Mouse (Mus musculus) ES-CJ7 (cell line): ENCODE data around the gene Wasf1.
A peak's percentile ranks its signal among the peaks of the same experiment; 100 is the strongest.

ENCODE experiments used
- DNase-seq: peaks from one replicate; pipeline ENCODE4 v3.0.0; 2011; ENCODE audit warnings: low read depth, low spot score

Gene Wasf1

DNA sequence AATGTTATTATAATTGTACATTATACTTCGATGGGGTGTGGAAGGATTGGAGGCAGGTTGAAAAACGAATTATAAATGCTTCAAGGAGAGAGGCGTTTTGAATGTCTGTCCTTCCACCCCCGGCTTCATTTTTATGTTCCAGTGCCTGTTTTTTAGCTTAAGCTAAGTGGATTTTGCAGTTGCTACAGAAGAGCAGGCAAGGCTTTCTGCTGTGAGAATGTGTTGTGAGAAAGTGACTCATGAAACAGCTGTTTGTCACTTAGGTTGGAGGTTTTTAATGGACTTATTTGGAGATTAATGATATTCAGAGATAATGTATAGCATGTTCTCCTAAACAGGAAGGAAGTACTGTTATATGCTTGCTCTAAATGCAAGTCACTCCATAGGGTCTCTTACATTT, 5.9 kb downstream of the Wasf1 start:
- no peak for DNase-seq

DNA sequence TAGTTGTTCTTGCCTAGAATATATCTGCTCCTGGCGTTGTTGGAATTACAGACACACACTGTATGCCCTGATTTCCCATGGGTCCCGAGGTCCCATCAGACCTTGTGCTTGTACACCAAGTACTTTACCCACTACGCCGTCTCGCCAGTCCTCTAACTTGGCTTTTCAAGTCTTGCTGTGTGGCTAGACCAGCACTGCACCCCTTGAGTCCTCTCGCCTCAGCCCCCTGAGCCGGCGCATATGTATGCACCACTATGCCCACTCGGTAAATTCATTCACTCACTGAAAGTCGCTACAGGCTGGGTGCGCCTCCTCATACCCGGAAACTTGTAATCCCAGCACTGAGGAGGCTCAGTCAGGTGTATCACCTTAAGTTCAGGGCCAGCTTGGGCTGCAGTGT, 12.5 kb downstream of the Wasf1 start:
- no peak for DNase-seq

DNA sequence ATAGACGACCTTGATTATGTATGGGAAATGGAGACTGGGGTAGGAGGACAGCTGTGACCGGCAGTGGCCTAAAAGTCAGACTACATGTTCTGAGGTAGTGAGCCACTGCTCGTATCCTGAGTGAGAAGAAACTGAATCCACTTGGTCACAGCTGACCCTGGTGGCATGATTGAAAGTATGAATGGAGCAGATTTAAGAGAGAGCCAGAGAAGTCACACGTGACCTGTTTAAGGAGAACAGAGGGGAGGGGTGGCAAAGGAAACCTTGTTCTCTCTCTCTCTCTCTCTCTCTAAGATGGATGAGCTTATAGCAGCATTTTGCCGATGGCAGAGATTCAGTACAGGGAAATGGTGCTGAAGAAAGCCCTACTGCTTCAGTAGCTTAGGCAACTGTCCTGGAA, 13.4 kb downstream of the Wasf1 start:
- no peak for DNase-seq

DNA sequence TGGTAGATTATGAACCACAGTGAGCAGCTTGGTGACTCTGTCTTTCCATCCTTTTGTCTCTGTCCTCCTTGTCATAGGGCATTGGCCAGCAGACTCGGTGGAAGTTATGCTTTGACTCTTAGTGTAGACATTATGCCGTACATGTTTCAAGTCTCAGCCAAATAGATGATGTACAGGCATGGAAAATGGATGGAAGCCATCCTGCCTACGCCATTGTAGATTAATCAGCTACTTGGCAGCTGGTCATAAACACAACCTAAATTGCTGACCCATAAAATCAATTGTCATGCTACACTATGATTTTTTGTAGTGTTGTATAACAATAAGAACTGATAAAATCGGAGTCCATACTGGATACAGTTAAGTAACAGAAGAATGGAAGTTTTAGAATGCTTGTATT, 18.5 kb downstream of the Wasf1 start:
- no peak for DNase-seq

DNA sequence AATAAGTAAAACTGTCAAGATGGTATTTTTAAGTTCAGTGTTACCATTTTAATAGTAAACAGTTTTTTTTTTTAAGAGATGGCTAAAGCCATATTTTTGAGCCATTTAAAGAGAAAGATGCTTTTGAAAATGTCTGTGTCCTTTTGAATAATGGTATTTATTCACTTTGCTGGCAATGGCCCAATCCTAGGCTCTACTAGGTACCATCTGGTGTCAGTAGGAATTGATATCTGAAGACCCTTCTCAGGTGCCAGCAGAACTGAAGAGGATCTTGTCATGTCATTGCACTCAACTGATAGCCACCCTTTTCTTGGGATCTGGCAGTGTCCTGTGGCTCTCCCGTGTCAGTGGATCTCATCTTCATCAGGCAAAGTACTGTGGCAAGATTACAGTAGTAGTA, 22.9 kb downstream of the Wasf1 start:
- DNase-seq, result no peak

DNA sequence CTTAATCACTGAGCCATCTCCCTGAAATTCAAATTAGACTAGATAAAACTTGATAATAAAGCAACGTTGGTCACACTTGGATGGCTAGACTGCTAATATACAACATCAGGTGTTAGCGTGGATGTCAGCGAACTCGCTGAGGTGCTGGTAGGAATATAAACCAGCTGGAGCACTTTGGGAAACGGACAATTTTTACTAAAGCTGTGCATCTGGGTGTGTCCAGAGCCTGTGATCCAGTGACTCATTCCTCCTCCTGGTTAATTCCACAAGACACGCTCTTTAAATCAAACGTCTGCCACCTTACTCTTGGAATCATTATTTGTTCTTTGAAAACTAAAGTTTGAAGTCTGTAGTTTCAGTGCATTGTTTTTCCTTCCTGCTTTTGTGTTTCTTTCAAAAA, 23.5 kb downstream of the Wasf1 start:
- DNase-seq, result no peak

DNA sequence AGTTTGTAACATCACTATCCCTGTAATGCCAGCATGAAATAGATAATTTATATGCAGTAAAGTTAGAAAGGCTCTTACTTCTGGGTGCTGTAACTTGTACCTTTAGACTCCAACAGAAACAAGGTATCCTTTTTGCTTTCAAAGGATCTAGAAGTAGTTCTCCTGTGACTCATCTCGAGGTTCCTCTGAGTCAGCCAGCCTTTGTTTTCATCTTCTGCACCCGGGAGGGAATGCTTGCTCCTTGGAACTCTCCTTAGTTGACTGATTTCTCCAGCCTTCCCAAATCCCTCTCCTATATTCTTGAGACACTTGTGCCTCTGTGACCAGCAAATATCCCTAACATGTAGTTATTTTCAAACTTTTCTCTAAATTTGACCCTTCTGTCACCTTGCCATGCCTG, 25.3 kb downstream of the Wasf1 start:
- DNase-seq, result no peak

DNA sequence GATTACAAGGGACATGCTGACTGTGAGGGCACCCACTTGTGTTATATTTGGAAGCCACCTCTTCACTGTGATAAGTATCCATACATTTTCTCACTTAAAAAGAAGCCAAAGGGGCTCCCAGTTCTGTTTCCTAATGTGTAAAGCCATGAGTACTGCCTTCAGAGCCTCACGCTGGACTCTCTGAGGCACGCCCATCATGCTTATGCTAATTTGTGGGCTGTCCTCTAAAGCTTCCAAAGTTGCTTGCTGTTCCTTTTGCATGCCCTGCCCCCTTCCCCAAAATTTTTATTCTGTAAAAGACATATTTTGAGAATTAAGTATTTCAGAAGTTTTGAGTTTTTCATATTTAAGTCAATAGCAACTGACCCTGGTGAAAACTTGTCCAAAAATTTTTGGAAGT, 27.5 kb downstream of the Wasf1 start:
- DNase-seq, result peak; percentile 41

DNA sequence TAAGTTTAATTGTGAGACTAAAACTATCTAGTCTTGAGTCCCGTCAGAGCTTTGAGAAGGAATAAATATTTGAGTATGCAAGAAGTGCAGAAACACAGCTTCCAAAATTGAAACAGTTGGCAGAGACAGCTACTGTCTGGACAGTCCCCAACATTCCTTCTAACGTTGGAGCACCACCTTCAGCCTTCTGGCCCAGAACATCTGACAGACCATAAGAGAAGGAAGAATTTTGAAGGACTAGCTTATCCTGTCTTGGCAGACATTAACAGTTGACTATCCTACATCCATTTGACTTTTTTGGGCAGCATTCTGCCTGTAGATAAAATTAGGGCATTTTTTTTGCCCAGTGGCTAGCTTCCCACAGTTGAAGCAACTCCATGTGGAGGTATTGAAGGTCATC, 32.0 kb downstream of the Wasf1 start:
- DNase-seq, result no peak

DNA sequence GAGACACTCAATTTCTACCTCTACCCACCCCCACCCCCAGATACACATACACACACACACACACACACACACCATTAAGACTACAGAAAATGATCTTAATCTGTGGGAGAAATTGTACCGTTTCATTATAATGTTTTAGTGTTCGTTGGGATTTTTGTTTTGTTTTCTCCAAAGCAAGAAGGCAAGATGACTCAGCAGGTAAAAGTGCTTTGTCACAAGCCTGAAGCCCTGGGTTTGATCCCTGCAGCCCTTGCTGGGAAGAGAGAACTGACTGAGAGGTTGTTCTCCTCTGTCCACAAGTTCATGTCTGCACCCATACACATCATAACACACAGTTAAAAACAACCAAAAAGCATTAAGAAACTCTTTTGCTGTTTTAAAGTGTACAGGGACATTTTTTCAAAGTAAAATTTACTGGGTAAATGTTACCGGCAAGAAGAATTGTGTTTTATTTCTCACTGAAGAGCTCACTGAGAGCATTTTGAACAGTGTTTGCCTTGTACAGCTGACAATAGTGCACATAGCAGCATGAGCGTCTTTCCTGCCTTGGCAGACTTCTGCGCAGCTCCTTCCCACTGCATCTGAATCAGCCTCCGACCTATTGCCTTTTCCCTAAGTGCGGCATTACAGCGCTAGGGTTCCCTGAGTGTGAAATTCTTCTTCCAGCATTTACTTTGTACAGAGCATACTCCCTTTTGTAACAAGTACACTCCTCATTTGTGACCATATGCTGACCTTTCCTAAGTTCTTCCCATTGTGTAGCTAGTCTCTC, 35.6 kb downstream of the Wasf1 start:
- DNase-seq, result no peak

DNA sequence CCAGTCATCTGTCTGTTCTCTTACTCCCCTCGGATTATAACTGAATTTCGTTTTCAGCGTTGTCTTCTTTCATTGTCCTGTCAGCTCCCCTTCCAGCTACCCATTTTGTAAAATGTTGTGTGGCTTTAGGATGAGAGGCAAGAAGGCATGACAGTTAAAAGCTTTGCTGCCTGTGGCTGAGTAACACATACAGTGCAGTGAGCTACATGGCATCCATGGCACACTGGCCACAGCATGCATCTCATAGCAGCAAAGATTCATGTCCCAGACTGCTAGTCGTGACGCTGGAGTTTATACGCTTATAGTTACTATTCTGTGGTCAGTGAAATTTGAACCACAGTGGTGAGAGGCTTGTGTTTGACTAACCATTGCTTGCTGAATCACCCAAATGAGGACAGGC, 36.2 kb downstream of the Wasf1 start:
- no peak for DNase-seq

DNA sequence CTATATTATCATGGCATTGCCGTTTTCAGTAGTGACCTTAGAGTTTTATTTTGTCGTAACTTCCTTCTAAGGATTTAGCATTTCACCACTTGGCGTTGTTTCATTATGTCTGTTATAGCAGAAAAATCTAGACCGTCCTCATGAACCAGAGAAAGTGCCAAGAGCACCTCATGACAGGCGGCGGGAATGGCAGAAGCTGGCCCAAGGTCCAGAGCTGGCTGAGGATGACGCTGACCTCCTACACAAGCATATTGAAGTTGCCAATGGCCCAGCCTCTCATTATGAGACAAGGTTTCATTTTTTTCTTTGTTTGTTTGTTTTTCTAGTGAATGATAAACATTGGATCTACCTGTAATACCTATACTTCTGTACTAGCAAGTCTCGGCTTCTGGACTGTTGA, 49.7 kb downstream of the Wasf1 start:
- DNase-seq, result no peak

DNA sequence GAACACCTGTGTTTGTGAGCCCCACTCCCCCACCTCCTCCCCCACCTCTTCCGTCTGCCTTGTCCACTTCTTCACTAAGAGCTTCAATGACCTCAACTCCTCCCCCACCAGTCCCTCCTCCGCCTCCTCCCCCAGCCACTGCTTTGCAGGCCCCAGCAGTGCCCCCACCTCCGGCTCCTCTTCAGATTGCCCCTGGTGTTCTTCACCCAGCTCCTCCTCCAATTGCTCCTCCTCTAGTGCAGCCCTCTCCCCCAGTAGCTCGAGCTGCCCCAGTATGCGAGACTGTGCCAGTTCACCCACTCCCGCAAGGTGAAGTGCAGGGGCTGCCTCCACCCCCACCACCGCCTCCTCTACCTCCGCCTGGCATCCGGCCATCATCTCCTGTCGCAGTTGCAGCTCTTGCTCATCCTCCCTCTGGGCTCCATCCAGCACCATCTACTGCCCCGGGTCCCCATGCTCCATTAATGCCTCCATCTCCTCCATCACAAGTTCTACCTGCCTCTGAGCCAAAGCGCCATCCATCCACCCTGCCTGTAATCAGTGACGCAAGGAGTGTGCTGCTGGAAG, 53.0 kb downstream of the Wasf1 start:
- DNase-seq, result no peak

DNA sequence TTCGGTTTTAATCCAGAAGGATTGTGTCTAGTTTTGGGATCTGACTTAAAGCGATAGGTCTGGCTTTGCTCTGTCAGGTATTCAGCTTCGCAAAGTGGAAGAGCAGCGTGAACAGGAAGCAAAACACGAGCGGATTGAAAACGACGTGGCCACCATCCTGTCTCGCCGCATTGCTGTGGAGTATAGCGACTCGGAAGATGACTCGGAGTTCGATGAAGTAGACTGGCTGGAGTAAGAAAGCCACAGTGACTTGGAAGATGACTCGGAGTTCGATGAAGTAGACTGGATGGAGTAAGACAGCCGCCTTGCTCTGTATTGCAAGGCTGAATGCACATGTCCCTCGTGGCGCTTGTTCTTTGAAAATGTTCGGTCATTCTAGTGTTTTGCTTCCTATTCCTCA, 54.3 kb downstream of the Wasf1 start:
- DNase-seq, result peak; percentile 50

DNA sequence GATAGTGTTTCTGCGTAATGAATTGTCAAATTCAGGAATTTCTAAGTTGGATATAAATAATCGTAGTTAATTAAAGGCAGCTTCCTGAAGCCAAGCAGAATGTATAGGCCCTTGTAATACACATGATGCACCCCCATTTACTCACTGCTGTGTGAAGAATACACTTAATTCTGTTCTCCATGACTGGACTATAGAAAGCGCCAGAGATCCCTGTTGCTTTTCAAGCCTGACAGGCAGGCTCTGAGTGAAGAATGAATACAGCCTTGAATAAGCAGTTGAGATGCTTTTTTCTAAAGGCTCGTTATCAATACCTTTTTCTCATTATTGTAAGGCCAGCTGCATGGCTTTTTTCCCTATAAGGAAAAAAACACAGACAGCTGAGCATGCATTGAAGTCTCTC, 59.4 kb downstream of the Wasf1 start:
- DNase-seq, result no peak

DNA sequence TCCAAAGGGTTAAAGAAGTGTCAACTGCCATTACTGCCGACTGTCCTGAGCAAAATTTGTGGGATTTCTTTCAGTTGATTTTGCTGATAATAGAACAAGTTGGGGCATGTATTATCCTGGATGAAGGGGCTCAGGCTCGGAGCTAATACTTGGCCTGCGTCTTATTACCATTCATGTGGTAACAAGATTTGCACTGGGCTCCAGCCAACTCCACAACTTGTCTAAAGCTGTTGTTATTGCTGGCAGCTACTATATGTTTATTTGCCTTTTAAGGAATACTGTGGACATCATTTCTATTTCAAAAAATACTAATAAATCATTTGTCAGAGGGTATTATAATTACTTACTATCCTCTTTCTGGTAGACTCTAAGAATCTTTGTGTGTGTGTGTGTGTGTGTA, 66.9 kb downstream of the Wasf1 start:
- no peak for DNase-seq

DNA sequence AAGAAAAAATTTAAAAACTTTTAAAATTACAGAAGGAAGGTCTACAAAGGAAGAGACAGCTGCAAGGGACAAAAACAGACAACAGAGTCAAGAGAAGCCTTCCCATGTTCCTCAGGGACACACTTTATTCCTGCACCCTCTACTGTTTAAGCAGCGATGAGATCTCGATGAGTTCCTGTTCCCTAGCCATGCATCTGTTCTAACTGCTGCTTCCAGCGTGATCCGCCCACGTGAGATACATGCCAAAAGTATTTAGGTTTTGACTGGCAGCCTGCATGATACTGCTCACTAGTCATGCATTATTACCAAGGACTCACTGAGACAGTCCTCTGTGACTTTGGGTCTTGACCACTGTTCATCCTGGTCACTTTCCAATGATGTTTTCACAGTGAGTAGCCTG, 72.9 kb downstream of the Wasf1 start:
- DNase-seq, result no peak

DNA sequence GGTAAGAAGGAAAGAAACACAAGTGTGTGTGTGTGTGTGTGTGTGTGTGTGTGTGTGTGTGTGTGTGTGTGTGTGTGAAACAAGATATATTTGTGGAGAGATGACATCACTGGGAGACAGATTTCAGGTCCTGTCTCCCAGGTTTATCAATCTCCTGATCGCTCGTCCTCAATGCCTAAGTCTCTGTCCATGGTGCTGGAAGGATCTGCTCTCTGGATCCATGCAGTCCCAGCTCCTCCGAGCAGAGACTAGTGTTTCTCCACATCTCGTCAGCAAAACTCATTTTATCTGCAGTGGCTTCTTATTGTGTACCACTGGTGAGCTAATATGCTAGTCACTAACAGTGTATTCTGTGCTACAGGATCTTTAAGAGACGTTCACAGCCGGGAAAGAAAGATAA, 78.1 kb downstream of the Wasf1 start:
- peak; percentile 48 for DNase-seq

DNA sequence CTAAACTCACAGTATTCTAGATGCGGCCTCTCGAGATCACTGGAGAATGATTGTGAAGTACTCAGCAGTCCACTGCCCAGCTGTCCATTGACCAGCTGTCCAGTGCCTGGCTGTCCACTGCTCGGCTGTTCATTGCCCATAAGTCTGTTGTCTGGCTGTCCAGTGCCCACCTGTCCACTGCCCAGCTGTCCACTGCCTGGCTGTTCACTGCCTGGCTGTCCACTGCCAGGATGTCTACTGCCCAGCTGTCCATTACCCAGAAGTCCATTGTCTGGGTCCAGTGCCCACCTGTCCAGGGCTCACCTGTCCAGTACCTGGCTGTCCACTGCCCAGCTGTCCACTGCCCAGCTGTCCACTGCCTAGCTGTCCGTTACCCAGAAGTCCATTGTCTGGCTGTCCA, 78.7 kb downstream of the Wasf1 start:
- DNase-seq, result no peak

DNA sequence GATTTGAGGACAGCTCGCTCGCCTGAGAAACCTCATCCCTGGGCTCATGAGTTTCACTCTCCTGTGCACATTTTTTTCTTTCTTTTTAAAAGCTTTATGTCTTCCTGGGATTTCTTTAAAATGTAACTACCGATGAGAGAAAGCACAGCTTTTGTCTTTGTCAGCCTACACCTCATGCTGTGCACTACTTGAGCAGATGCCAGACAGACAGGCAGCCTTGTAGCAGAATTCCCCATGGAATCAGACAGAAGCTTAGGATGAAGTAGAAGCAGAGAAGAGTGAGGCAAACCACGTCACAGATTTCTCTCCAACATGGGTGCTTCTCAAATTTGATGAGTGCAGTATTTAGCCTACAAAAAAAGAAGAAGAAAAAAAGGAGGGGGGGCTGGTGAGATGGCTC, 81.3 kb downstream of the Wasf1 start:
- DNase-seq, result no peak

DNA sequence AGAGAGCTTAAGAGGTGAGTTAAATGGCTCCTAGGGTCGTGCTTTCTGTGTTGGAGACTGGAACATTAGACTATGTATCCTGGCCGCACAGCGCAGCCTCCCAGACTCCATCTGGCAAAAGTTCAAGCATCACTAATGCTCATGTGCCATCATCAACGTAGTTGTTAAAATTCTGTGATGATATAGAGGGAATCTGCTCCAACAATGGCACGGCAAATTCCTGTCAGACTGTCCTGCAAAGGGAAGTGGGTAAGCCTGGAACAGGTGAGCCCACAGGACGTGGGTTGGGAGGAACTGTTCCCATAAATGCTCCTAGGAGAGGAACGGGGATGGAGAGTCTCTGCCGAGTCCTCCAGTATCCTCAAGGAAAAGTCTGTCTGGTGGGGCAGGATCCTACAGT, 85.3 kb downstream of the Wasf1 start:
- DNase-seq, result no peak

DNA sequence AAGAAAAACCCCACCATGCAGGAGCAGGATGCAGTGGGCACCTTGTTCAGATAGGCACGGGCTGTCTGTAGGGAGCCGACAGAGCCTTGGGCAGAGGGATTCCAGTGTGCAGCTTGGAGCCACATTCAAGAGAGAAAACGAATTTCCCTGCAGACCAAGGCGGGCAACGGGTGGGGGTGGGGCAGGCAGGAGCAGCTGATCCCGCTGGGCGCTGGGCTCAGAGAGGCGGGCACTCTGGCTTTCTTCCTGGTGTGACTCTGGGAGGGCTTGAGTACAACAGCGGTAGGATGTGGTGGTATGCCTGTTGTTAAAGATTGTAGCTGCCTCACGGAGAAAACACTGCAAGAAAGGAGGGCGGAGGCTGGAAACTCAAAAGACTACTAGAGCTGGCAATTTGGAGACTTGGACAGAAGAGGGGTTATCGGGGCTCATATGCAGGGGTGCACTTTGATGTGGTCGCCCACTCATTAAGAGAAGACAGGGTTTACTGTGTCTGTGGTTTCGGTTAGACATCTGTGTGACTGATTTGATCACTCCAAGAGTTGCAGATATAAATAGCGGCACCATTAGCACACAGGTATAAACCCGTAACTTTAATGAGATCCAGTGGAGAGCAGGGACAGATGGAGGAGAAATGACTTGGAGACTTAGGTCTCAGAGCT, 86.2 kb downstream of the Wasf1 start:
- no peak for DNase-seq

DNA sequence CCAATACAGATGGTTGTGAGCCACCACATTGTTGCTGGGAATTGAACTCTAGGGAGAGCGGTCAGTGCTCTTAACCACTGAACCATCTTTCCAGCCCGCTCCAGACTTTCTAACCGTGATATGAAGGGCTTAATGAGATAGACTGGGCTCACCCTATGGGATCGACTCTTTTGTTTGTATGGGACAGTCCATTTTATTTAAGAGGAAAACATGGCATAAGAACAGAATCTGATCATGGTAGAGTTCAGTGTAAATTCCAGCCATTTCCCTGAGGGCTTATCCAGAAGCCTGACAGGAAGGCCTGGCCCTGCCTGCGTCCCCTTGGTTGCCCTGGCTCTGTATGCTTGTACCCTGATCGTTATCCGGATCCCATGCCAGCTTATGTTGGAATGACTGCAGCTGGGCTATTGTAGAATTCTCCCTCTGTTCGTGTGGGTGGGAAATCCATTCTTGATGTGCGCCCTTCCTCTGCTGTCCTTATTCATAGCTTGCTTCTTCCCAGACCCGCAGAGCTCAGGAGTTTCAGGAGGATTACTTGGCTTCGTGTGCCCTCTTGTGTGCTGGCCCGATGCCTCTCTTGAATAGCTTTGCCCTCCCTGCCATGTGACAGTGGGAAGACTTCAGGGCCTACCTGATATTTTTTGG, 87.4 kb downstream of the Wasf1 start:
- no peak for DNase-seq
